Mouse (Mus musculus): ENCODE measurements around the gene Dnajc8.
"Not testable (repeated sequence)": the region's sequence is repeated elsewhere in the genome, so short reads cannot be mapped to it uniquely, and the experiment has no call there.

Gene Dnajc8

GRCm38 (mm10) chr4:132515369-132516155 is 19.8 kb upstream of the Dnajc8 start:
- DNase-seq (ENCODE audit: low spot score) = peak; percentile 97

- no peak for DNase-seq (ENCODE audit: low spot score)
These were observed 17.3 kb upstream of the Dnajc8 start for GRCm38 (mm10) chr4:132518066-132518465.

- DNase-seq (ENCODE audit: low spot score) = no peak
These were observed 16.2 kb upstream of the Dnajc8 start for GRCm38 (mm10) chr4:132519188-132519587.

GRCm38 (mm10) chr4:132524321-132524741 is 11.0 kb upstream of the Dnajc8 start:
- no peak for DNase-seq (ENCODE audit: low spot score)

- DNase-seq (ENCODE audit: low spot score) = no peak
These were observed 10.5 kb upstream of the Dnajc8 start for GRCm38 (mm10) chr4:132524808-132525207.

GRCm38 (mm10) chr4:132526678-132527077 is 8.7 kb upstream of the Dnajc8 start:
- DNase-seq (ENCODE audit: low spot score) = no peak

- DNase-seq (ENCODE audit: low spot score) = no peak
These were observed 7.3 kb upstream of the Dnajc8 start for GRCm38 (mm10) chr4:132527917-132528522.

GRCm38 (mm10) chr4:132529344-132529743 is 6.0 kb upstream of the Dnajc8 start:
- DNase-seq (ENCODE audit: low spot score) = no peak

- no peak for DNase-seq (ENCODE audit: low spot score)
These were observed 5.1 kb upstream of the Dnajc8 start for GRCm38 (mm10) chr4:132530033-132530804.

- peak; percentile 42 for DNase-seq (ENCODE audit: low spot score)
These were observed 2.9 kb upstream of the Dnajc8 start for GRCm38 (mm10) chr4:132532496-132532895.

- peak; percentile 93 for DNase-seq (ENCODE audit: low spot score)
These were observed 2.1 kb upstream of the Dnajc8 start, which contains the start of gene Atpif1 for GRCm38 (mm10) chr4:132532981-132533916. TSS of gene Atpif1 (minus strand) at chr4:132533659.

GRCm38 (mm10) chr4:132539481-132539880 is 4.1 kb downstream of the Dnajc8 start:
- DNase-seq (ENCODE audit: low spot score) = no peak

- DNase-seq (ENCODE audit: low spot score) = no peak
These were observed 6.1 kb downstream of the Dnajc8 start for GRCm38 (mm10) chr4:132541413-132541812.

- no peak for DNase-seq (ENCODE audit: low spot score)
These were observed 7.4 kb downstream of the Dnajc8 start for GRCm38 (mm10) chr4:132542724-132543123.

- DNase-seq (ENCODE audit: low spot score) = peak; percentile 80
These were observed 10.5 kb downstream of the Dnajc8 start for GRCm38 (mm10) chr4:132545851-132546250.

GRCm38 (mm10) chr4:132554221-132554620 is 18.9 kb downstream of the Dnajc8 start:
- no peak for DNase-seq (ENCODE audit: low spot score)

GRCm38 (mm10) chr4:132554653-132555052 is 19.3 kb downstream of the Dnajc8 start:
- DNase-seq (ENCODE audit: low spot score) = no peak

- not testable (repeated sequence) for DNase-seq (ENCODE audit: low spot score)
These were observed 20.2 kb downstream of the Dnajc8 start for GRCm38 (mm10) chr4:132555550-132555949.

- DNase-seq (ENCODE audit: low spot score) = no peak
These were observed 27.9 kb downstream of the Dnajc8 start for GRCm38 (mm10) chr4:132563261-132563660.

- DNase-seq (ENCODE audit: low spot score) = no peak
These were observed 28.6 kb downstream of the Dnajc8 start, which contains the start of gene Ptafr for GRCm38 (mm10) chr4:132563965-132564364. TSS of gene Ptafr (plus strand) at chr4:132564067.

GRCm38 (mm10) chr4:132565089-132565747 is 29.9 kb downstream of the Dnajc8 start:
- DNase-seq (ENCODE audit: low spot score) = no peak
